Mouse (Mus musculus): ENCODE measurements around the gene Spata48. TPM values are rescaled to one million over a fixed set of nuclear protein-coding genes. Genes with fewer than 3 reads are reported as not detected.

Spata48 gene
- polyA plus RNA-seq, 1 experiment from 2014 or later, result 1.7 TPM

- no peak overlapping the region for H3K27ac ChIP-seq (replicated peaks)
- no peaks in the 10 kb centered on the region for H3K36me3 ChIP-seq
- no peaks in the 10 kb centered on the region for H3K9me3 ChIP-seq (replicated peaks)
- DNase-seq (ENCODE audit: low spot score), result no peak
- H3K4me1 ChIP-seq, result no peaks in the 10 kb centered on the region
- no peaks in the 10 kb centered on the region for H3K27me3 ChIP-seq (ENCODE audit: low read depth, poor library complexity, severe bottlenecking)
- 82% methylated on average over 8 of the region's 8 CpGs for WGBS
- H3K4me3 ChIP-seq, result no peak overlapping the region
Observed at GRCm38 (mm10) chr11:11555563-11555962, 93.7 kb downstream of the Spata48 start.

- no peaks in the 10 kb centered on the region for H3K27me3 ChIP-seq (ENCODE audit: low read depth, poor library complexity, severe bottlenecking)
- H3K27ac ChIP-seq (replicated peaks), result no peak overlapping the region
- H3K4me1 ChIP-seq, result no peaks in the 10 kb centered on the region
- 79% methylated on average over 1 of the region's 1 CpGs for WGBS
- H3K36me3 ChIP-seq, result no peaks in the 10 kb centered on the region
- no peak overlapping the region for H3K4me3 ChIP-seq
- no peaks in the 10 kb centered on the region for H3K9me3 ChIP-seq (replicated peaks)
- no peak for DNase-seq (ENCODE audit: low spot score)
Observed at GRCm38 (mm10) chr11:11556186-11556585, 94.3 kb downstream of the Spata48 start.

- no peak overlapping the region for H3K27ac ChIP-seq (replicated peaks)
- H3K4me3 ChIP-seq, result no peak overlapping the region
- H3K9me3 ChIP-seq (replicated peaks), result no peaks in the 10 kb centered on the region
- peak; percentile 52 for DNase-seq (ENCODE audit: low spot score)
- no peaks in the 10 kb centered on the region for H3K36me3 ChIP-seq
- no peaks in the 10 kb centered on the region for H3K4me1 ChIP-seq
- H3K27me3 ChIP-seq (ENCODE audit: low read depth, poor library complexity, severe bottlenecking), result no peaks in the 10 kb centered on the region
- 49% methylated on average over 11 of the region's 11 CpGs for WGBS
Observed at GRCm38 (mm10) chr11:11557173-11557967, 95.5 kb downstream of the Spata48 start.

- Histone ChIP-seq H3K36me3 (no peaks in the 10 kb centered on the region), H3K4me1 (no peaks in the 10 kb centered on the region), H3K9me3 (replicated peaks) (no peaks in the 10 kb centered on the region), H3K4me3 (no peak overlapping the region), H3K27ac (replicated peaks) (no peak overlapping the region), H3K27me3 (ENCODE audit: low read depth, poor library complexity, severe bottlenecking) (no peaks in the 10 kb centered on the region)
- no peak for DNase-seq (ENCODE audit: low spot score)
- WGBS, result 87% methylated on average over 3 of the region's 3 CpGs
Observed at GRCm38 (mm10) chr11:11558662-11559061, 96.8 kb downstream of the Spata48 start.

- Histone ChIP-seq H3K27ac (replicated peaks) (no peak overlapping the region), H3K36me3 (no peaks in the 10 kb centered on the region), H3K4me3 (no peak overlapping the region), H3K4me1 (no peaks in the 10 kb centered on the region), H3K27me3 (ENCODE audit: low read depth, poor library complexity, severe bottlenecking) (no peaks in the 10 kb centered on the region), H3K9me3 (replicated peaks) (no peaks in the 10 kb centered on the region)
- DNase-seq (ENCODE audit: low spot score), result no peak
- WGBS, result 88% methylated on average over 7 of the region's 7 CpGs
Observed at GRCm38 (mm10) chr11:11559099-11559686, 97.3 kb downstream of the Spata48 start.

- DNase-seq (ENCODE audit: low spot score), result no peak
- H3K4me1 ChIP-seq, result no peaks in the 10 kb centered on the region
- whole genome bisulfite sequencing, result 89% methylated on average over 6 of the region's 6 CpGs
- H3K27me3 ChIP-seq (ENCODE audit: low read depth, poor library complexity, severe bottlenecking), result no peaks in the 10 kb centered on the region
- no peak overlapping the region for H3K4me3 ChIP-seq
- H3K27ac ChIP-seq (replicated peaks), result no peak overlapping the region
- H3K36me3 ChIP-seq, result no peaks in the 10 kb centered on the region
- no peaks in the 10 kb centered on the region for H3K9me3 ChIP-seq (replicated peaks)
Observed at GRCm38 (mm10) chr11:11561118-11561517, 99.2 kb downstream of the Spata48 start.

- Histone ChIP-seq H3K4me3 (no peak overlapping the region), H3K36me3 (no peaks in the 10 kb centered on the region), H3K4me1 (no peaks in the 10 kb centered on the region), H3K9me3 (replicated peaks) (no peaks in the 10 kb centered on the region), H3K27ac (replicated peaks) (no peak overlapping the region), H3K27me3 (ENCODE audit: low read depth, poor library complexity, severe bottlenecking) (no peaks in the 10 kb centered on the region)
- DNase-seq (ENCODE audit: low spot score), result no peak
- 85% methylated on average over 7 of the region's 7 CpGs for WGBS
Observed at GRCm38 (mm10) chr11:11564266-11565044, 102.6 kb downstream of the Spata48 start.

Other genes with a start within 250 kb of the Spata48 start
- gene Zpbp, start 314 bp downstream of the Spata48 start, polyA plus RNA-seq (2016; fragmentation: Nextera tagmentation; extraction: Ambion mirVana), result 0.43 and 0.58 TPM in 2 replicates
- not detected in 2 replicates for gene 4930512M02Rik, start 165.7 kb downstream of the Spata48 start, polyA plus RNA-seq (2016; fragmentation: Nextera tagmentation; extraction: Ambion mirVana)
- gene Ikzf1, start 222.9 kb downstream of the Spata48 start, polyA plus RNA-seq (2016; fragmentation: Nextera tagmentation; extraction: Ambion mirVana), result 2.6 and 2.8 TPM in 2 replicates

Data from midbrain, embryonic 10.5 days (tissue).